Mouse (Mus musculus) kidney, embryonic 14.5 days (tissue): ENCODE data around the gene Cct4. TPM values are rescaled to one million over a fixed set of nuclear protein-coding genes. Genes with fewer than 3 reads are reported as not detected.

Experiments
- ATAC-seq: fragments of 200-750 bp; cut with Nextera tagmentation; 2 replicates; pipeline ENCODE4 v1.8.0; 2017; ENCODE audit warnings: moderate number of reproducible peaks, mild to moderate bottlenecking, moderate TSS enrichment, moderate library complexity; ENCODE audit not compliant: low FRiP score, low TSS enrichment
- H3K27ac ChIP-seq: fragments of 300-500 bp; sonication (generic); 2 replicates; pipeline ENCODE4 v1.5.1; 2014; ENCODE audit warnings: low read depth, mild to moderate bottlenecking, low read length, moderate library complexity, mixed read lengths
- H3K27me3 ChIP-seq: fragments of 300-500 bp; sonication (generic); 2 replicates; pipeline ENCODE4 v1.6.1; 2014; ENCODE audit warnings: mild to moderate bottlenecking, low read length; ENCODE audit not compliant: control insufficient read depth, insufficient read depth
- H3K36me3 ChIP-seq: fragments of 300-500 bp; sonication (generic); 2 replicates; pipeline ENCODE4 v1.6.1; 2014; ENCODE audit warnings: low read length, mixed read lengths; ENCODE audit not compliant: control insufficient read depth, insufficient read depth
- H3K4me1 ChIP-seq: fragments of 300-500 bp; sonication (generic); 2 replicates; pipeline ENCODE4 v1.6.1; 2014; ENCODE audit warnings: low read length, mixed read lengths; ENCODE audit not compliant: control insufficient read depth, insufficient read depth
- H3K4me2 ChIP-seq: fragments of 300-500 bp; sonication (generic); replicated peaks from 2 replicates; pipeline ENCODE4 v1.6.1; 2014; ENCODE audit warnings: low read depth, mild to moderate bottlenecking, low read length
- H3K4me3 ChIP-seq: fragments of 300-500 bp; sonication (generic); 2 replicates; pipeline ENCODE4 v1.5.1; 2014; ENCODE audit warnings: mild to moderate bottlenecking, low read length
- H3K9ac ChIP-seq: fragments of 300-500 bp; sonication (generic); 2 replicates; pipeline ENCODE4 v1.6.1; 2014; ENCODE audit warnings: low read depth, mild to moderate bottlenecking, low read length, moderate library complexity
- H3K9me3 ChIP-seq: fragments of 300-500 bp; sonication (generic); 2 replicates; pipeline ENCODE4 v1.6.1; 2016; ENCODE audit warnings: low read length; ENCODE audit not compliant: control insufficient read depth
- whole genome bisulfite sequencing: fragments of 180-500 bp; shearing (Covaris S2); extraction: QIAGEN DNeasy Blood & Tissue Kit; methylation state at CpG from one replicate; pipeline ENCODE4 v1.1.7; 2014; 5-methylcytosine and 5-hydroxymethylcytosine counted together
- polyA plus RNA-seq: library from polyadenylated mRNA; unstranded; fragments of >200 nt; fragmentation: Nextera tagmentation; extraction: Ambion mirVana; gene quantifications from 2 replicates; pipeline ENCODE4 v1.2.1, GENCODE M21; 2014

Cct4 gene
- polyA plus RNA-seq, 1 experiment from 2014 or later: 365 TPM

DNA sequence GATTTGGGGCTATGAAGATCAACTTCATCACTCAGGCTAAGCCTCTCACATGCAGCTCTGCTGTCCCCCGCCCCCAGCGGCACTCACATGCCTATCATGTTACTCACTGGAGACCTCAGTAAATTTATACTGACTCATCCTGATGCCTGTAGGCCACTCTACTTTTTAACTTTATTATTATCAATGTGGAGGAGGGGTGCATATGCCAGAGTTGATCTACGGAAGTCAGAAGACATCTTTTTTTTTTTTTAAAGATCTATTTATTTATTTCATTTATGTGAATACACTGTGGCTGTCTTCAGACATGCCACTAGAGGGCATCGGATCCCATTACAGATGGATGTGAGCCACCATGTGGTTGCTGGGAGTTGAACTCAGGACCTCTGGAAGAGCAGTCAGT is 24.8 kb upstream of the Cct4 start:
- Histone ChIP-seq H3K4me2 (no peak overlapping the region), H3K4me3 (no peak overlapping the region), H3K27ac (no peak overlapping the region), H3K36me3 (no peaks in the 10 kb centered on the region), H3K4me1 (no peaks in the 10 kb centered on the region), H3K27me3 (no peaks in the 10 kb centered on the region), H3K9ac (no peak overlapping the region), H3K9me3 (peaks cover 13% of the 10 kb centered on the region)
- ATAC-seq: 0 out of 2 replicates have a peak, but pooled peaks have one; percentile 71
- WGBS: 62% methylated on average over 4 of the region's 4 CpGs

DNA sequence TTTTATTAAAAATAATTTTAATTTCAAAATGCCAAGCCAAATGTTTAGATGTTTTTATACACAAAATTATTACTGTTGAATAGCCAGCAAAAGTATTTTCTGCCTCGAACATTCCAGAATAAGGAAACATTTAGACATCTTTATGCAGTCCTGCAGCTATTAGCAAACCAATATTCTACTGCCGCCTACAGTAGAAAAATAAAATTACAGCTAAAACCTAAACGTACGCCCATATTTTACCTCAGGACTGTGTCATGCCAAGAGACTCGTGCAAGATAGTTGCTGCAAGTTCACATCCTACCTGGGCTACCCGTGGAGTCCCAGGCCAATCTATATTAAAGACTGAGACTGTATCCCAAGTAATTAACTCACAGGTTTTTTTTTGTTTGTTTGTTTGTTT is 20.8 kb upstream of the Cct4 start:
- ATAC-seq: no peak
- Histone ChIP-seq H3K9ac (no peak overlapping the region), H3K27me3 (no peaks in the 10 kb centered on the region), H3K36me3 (no peaks in the 10 kb centered on the region), H3K27ac (no peak overlapping the region), H3K4me3 (no peak overlapping the region), H3K4me2 (no peak overlapping the region), H3K9me3 (peaks cover 38% of the 10 kb centered on the region), H3K4me1 (no peaks in the 10 kb centered on the region)
- WGBS: 60% methylated on average over 6 of the region's 6 CpGs

DNA sequence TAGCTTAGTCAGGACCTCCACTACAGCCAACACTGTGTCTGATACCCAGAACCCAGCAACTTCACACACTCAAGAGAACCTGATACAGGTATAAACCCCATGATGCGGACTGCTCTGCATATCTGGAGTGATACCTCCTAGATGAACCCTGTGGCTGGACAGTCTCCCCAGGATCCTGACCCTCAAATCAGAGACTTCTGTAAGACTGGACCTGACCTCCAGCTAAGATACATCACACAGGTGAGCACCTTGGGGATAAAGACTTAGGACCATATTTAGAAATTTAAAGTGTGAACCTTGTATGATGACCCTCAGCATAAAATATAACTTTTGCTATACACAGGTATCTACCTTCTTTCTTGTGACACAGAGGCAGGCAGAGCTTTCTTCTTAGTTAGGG is 19.8 kb upstream of the Cct4 start:
- no peak for ATAC-seq
- Histone ChIP-seq H3K27me3 (no peaks in the 10 kb centered on the region), H3K9me3 (peaks cover 38% of the 10 kb centered on the region), H3K9ac (no peak overlapping the region), H3K4me3 (no peak overlapping the region), H3K27ac (no peak overlapping the region), H3K4me1 (no peaks in the 10 kb centered on the region), H3K36me3 (no peaks in the 10 kb centered on the region), H3K4me2 (no peak overlapping the region)
- 96% methylated on average over 1 of the region's 1 CpGs for WGBS

DNA sequence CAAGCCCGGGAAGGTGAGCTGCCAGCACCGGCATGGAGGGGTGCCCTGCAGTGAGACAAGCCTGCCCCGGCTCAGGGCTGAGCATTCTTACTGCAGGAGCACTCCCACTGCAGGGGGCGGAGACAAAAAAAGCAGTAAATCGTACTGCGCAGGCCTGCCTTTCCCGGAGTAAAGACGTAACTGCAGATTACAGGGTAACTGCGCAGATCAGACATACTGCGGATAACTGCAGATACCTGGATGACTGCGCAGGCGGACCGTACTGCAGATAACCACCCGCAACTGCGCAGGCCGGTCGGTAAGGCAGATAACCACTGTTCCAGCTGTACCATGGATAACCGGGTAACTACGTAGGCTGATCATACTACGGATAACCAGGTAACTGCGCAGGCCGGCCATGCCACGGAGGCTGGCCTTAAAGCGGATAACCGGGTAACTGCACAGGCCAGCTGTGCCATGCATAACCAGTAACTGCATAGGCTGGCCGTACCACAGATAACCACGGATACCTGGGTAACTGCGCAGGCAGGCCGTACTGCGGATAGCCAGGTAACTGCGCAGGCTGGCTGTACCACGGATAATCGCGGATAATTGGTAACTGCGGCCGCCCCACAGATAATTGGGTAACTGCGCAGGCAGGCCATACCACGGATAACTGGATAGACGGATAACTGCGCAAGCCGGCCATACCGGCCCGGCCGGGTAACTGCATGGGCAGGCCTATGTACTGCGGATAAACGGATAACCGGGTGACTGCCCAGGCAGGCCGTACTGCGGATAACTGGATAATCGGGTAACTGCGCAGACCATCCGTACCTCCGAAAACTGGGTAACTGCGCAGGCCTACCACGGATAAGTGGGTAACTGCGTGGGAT is 18.2 kb upstream of the Cct4 start, which contains the start of gene Zrsr1:
Gene Zrsr1 (plus strand): TSS at position 171 of the 875 bp plus-strand sequence.
- no peaks in the 10 kb centered on the region for H3K4me1 ChIP-seq
- H3K27ac ChIP-seq: no peak within 1 kb of the TSS
- peak within 1 kb of the TSS; percentile 60 for H3K9ac ChIP-seq
- H3K4me2 ChIP-seq: peak within 1 kb of the TSS; percentile 74
- H3K27me3 ChIP-seq: no peaks in the 10 kb centered on the region
- H3K36me3 ChIP-seq: peaks cover 7% of the 10 kb centered on the region
- ATAC-seq: peak; percentile 79
- peaks cover 31% of the 10 kb centered on the region for H3K9me3 ChIP-seq
- H3K4me3 ChIP-seq: peak within 1 kb of the TSS; percentile 45
- WGBS: 50% methylated on average over 56 of the region's 56 CpGs

DNA sequence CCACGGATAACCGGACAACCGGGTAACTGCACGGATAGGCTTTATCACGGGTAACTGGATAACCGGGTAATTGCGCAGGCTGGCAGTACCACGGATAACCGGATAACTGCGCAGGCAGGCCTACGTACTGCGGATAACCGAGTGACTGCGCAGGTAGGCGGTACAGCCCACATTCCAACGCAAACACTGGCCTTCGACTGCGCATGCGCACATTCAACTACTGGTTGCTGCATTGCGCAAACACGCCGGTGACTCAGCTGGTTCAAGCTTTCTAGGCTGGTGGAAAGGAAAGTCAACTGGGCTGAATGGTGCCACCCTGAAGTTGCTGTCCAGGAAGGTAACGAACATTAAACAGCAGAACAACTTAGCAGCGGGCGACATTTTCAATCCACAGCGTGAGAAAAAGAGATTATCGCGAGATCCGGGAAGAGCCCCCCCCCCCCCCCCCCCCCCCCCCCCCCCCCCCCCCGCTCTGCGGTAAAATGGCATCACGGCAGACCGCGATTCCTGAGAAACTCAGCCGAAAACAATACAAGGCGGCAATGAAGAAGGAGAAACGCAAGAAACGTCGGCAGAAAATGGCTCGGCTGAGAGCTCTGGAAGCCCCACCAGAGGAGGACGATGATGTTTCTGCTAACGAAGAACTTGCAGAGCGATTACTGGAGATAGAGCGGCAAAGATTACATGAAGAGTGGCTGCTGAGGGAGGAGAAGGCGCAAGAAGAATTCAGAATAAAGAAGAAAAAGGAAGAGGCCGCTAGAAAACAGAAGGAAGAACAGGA is 17.4 kb upstream of the Cct4 start:
- peak; percentile 81 for ATAC-seq
- H3K9me3 ChIP-seq: peaks cover 25% of the 10 kb centered on the region
- peak overlapping the region; percentile 63 for H3K9ac ChIP-seq
- peak overlapping the region; percentile 74 for H3K4me2 ChIP-seq
- H3K4me3 ChIP-seq: peak overlapping the region; percentile 45
- 54% methylated on average over 43 of the region's 46 CpGs for WGBS
- H3K27ac ChIP-seq: no peak overlapping the region
- H3K36me3 ChIP-seq: peaks cover 9% of the 10 kb centered on the region
- H3K27me3 ChIP-seq: no peaks in the 10 kb centered on the region
- H3K4me1 ChIP-seq: no peaks in the 10 kb centered on the region

DNA sequence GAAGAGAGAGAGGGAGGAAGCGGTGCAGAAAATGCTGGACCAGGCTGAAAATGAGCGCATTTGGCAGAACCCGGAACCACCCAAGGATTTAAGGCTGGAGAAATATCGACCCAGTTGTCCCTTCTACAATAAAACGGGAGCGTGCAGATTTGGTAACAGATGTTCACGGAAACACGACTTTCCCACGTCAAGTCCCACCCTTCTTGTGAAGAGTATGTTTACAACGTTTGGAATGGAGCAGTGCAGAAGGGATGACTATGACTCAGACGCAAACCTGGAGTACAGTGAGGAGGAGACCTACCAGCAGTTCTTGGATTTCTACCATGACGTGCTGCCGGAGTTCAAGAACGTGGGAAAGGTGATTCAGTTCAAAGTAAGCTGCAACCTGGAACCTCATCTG is 16.7 kb upstream of the Cct4 start:
- ATAC-seq: no peak
- Histone ChIP-seq H3K9ac (peak overlapping the region; percentile 63; the same call in 1 of the 2 replicates), H3K27ac (no peak overlapping the region), H3K4me3 (peak overlapping the region; percentile 45), H3K9me3 (peaks cover 25% of the 10 kb centered on the region), H3K4me2 (peak overlapping the region; percentile 59), H3K36me3 (peaks cover 14% of the 10 kb centered on the region), H3K4me1 (no peaks in the 10 kb centered on the region), H3K27me3 (no peaks in the 10 kb centered on the region)
- 47% methylated on average over 14 of the region's 14 CpGs for WGBS

DNA sequence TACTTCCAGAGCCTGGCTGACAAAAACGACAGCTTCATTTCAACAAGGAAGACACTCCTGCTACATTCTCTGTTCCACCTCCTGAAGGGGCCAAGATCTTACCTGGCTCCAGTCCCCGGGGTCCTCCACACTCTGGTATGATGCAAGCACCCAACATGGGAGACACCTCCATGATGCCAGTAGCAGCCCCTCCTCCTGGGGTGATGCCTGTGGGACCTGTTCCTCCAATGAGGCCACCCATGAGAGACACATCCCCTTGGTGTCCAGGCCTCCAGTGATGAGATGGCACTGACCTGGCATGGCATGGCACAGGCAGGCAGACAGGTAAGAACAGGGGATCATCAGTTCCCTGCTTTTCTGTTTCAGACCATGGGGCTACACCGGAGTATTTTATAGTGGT is 12.1 kb upstream of the Cct4 start:
- H3K9me3 ChIP-seq: peaks cover 9% of the 10 kb centered on the region
- peaks cover 14% of the 10 kb centered on the region for H3K36me3 ChIP-seq
- no peaks in the 10 kb centered on the region for H3K27me3 ChIP-seq
- no peak overlapping the region for H3K4me2 ChIP-seq
- WGBS: 96% methylated on average over 3 of the region's 3 CpGs
- peaks cover 7% of the 10 kb centered on the region for H3K4me1 ChIP-seq
- no peak overlapping the region for H3K4me3 ChIP-seq
- no peak for ATAC-seq
- H3K27ac ChIP-seq: no peak overlapping the region
- no peak overlapping the region for H3K9ac ChIP-seq

DNA sequence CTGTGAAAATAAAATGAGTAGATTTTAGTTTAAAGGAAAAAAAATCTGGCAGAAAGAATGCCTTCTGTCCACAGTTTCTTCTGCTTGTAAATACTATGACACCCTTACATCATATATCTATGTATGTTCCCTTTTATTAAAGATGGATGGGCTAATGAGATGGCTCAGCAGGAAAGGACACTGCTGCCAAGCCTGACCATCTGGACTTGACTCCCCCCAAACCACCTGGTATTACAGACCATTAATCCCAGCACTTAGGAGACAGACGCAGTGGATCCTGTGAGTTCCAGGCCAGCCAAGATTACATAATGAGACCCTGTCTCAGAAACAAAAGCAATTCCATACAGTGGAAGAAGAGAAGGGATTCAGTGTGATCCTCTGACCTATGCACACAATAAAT is 11.6 kb upstream of the Cct4 start:
- Histone ChIP-seq H3K4me1 (peaks cover 7% of the 10 kb centered on the region), H3K36me3 (peaks cover 14% of the 10 kb centered on the region), H3K27ac (no peak overlapping the region), H3K4me3 (no peak overlapping the region), H3K9me3 (peaks cover 4% of the 10 kb centered on the region), H3K4me2 (no peak overlapping the region), H3K27me3 (no peaks in the 10 kb centered on the region), H3K9ac (no peak overlapping the region)
- 56% methylated on average over 1 of the region's 1 CpGs for WGBS
- ATAC-seq: no peak

DNA sequence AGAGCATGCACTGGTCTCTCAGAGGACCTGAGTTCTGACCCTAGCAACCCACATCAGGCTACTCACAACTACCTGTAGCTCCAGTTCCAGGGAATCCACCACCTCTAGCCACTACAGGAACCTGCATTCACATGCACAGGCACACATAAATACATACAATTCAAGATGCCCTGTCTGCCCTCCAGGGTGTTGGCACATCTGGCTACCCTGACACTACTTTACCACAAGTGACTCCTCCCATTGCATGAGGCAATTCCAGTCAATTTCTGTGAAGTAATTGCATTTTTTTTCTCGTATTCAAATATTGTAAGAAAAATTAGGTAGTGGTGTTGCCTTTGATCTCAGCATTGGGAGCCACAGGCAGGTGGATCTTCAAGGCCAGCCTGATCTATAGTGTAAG is 11.1 kb upstream of the Cct4 start:
- no peaks in the 10 kb centered on the region for H3K9me3 ChIP-seq
- H3K4me3 ChIP-seq: no peak overlapping the region
- H3K4me2 ChIP-seq: no peak overlapping the region
- no peak for ATAC-seq
- H3K27ac ChIP-seq: no peak overlapping the region
- H3K27me3 ChIP-seq: no peaks in the 10 kb centered on the region
- peaks cover 7% of the 10 kb centered on the region for H3K4me1 ChIP-seq
- no peak overlapping the region for H3K9ac ChIP-seq
- peaks cover 14% of the 10 kb centered on the region for H3K36me3 ChIP-seq
- 82% methylated on average over 1 of the region's 1 CpGs for WGBS
